Mouse (Mus musculus) limb, embryonic 11.5 days (tissue): ENCODE data around the gene Wdr27. TPM values are rescaled to one million over a fixed set of nuclear protein-coding genes. Genes with fewer than 3 reads are reported as not detected.

Experiments
- ATAC-seq: fragments of 200-750 bp; cut with Nextera tagmentation; 2 replicates; pipeline ENCODE4 v1.8.0; 2017; ENCODE audit warnings: low read depth; ENCODE audit not compliant: insufficient number of reproducible peaks, low FRiP score, low TSS enrichment
- DNase-seq: peaks from one replicate; pipeline ENCODE4 v3.0.0-alpha.2; 2015; ENCODE audit warnings: low spot score
- H3K27ac ChIP-seq: fragments of 300-500 bp; sonication (generic); replicated peaks from 2 replicates; pipeline ENCODE4 v1.5.1; 2014; ENCODE audit warnings: low read depth, mild to moderate bottlenecking, low read length
- H3K27me3 ChIP-seq: fragments of 300-500 bp; sonication (generic); 2 replicates; pipeline ENCODE4 v1.6.1; 2014; ENCODE audit warnings: mild to moderate bottlenecking, low read length, mixed read lengths; ENCODE audit not compliant: control insufficient read depth, insufficient read depth
- H3K36me3 ChIP-seq: fragments of 300-500 bp; sonication (generic); 2 replicates; pipeline ENCODE4 v1.6.1; 2014; ENCODE audit warnings: mild to moderate bottlenecking, low read length, moderate library complexity, mixed read lengths; ENCODE audit not compliant: control insufficient read depth, insufficient read depth
- H3K4me1 ChIP-seq: fragments of 300-500 bp; sonication (generic); 2 replicates; pipeline ENCODE4 v1.6.1; 2014; ENCODE audit warnings: low read length, mixed read lengths; ENCODE audit not compliant: control insufficient read depth, insufficient read depth
- H3K4me2 ChIP-seq: fragments of 300-500 bp; sonication (generic); 2 replicates; pipeline ENCODE4 v1.6.1; 2014; ENCODE audit warnings: low read depth, mild to moderate bottlenecking, moderate library complexity; ENCODE audit not compliant: severe bottlenecking
- H3K4me3 ChIP-seq: fragments of 300-500 bp; sonication (generic); 2 replicates; pipeline ENCODE4 v1.5.1; 2014; ENCODE audit warnings: low read depth, low read length
- H3K9ac ChIP-seq: fragments of 300-500 bp; sonication (generic); 2 replicates; pipeline ENCODE4 v1.6.1; 2014; ENCODE audit warnings: mild to moderate bottlenecking, low read length
- H3K9me3 ChIP-seq: fragments of 300-500 bp; sonication (generic); 2 replicates; pipeline ENCODE4 v1.6.1; 2016; ENCODE audit warnings: low read length; ENCODE audit not compliant: control insufficient read depth
- WGBS: fragments of 180-500 bp; shearing (Covaris S2); extraction: QIAGEN DNeasy Blood & Tissue Kit; methylation state at CpG from one replicate; pipeline ENCODE4 v1.1.7; 2014; 5-methylcytosine and 5-hydroxymethylcytosine counted together
- polyA plus RNA-seq: library from polyadenylated mRNA; unstranded; fragments of >200 nt; fragmentation: Nextera tagmentation; extraction: Ambion mirVana; gene quantifications from 2 replicates; pipeline ENCODE4 v1.2.1, GENCODE M21; 2014

Wdr27 gene
- polyA plus RNA-seq, 1 experiment from 2014 or later, result 4.4 TPM

DNA sequence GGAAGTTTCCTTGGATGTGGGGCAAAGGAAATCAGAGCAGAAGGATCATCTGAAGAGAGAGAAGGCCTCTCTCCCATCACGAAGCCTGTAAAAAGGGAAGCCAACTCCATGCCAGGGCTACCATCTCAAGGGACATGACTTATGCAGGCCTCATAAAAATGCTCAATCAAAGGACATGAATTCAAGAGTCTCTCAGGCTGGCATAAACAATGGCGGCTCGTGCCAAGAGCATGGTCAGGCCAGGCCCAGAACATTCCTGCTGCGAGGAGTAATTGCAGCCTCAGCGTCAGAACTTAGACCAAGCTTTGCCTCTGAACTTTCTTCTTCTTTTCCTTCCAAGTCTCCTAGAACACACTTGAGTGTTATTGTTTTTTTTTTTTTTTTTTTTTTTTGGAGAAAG lies 163.6 kb downstream of the Wdr27 start:
- Histone ChIP-seq H3K27me3 (no peaks in the 10 kb centered on the region), H3K4me3 (no peak overlapping the region), H3K36me3 (no peaks in the 10 kb centered on the region), H3K4me2 (no peak overlapping the region), H3K9me3 (no peaks in the 10 kb centered on the region), H3K27ac (no peak overlapping the region), H3K9ac (no peak overlapping the region), H3K4me1 (no peaks in the 10 kb centered on the region)
- DNase-seq (no peak), ATAC-seq (no peak)
- 92% methylated on average over 5 of the region's 5 CpGs for WGBS

DNA sequence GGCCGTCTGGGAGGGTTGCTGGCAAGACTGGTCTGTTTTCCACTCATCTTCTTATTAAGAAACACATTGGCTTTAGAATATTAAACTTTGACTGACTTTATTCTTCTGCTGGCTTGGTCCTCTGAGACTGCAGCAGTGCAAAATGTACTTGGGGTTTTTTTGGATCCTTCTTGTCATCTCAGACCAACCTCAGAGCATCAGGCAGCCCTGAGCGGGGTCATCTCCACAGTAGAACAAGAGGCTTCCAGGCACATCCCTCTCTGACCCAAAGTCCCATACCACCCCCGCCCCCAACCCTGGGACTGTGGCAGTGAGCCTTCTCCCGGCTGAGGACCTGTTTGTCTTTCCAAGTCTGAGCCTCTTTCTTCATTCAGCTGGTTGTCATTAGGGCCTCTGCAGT lies 171.6 kb downstream of the Wdr27 start:
- no peaks in the 10 kb centered on the region for H3K4me1 ChIP-seq
- no peak overlapping the region for H3K9ac ChIP-seq
- 77% methylated on average over 4 of the region's 4 CpGs for WGBS
- no peak overlapping the region for H3K27ac ChIP-seq
- no peak for ATAC-seq
- no peak overlapping the region for H3K4me2 ChIP-seq
- no peaks in the 10 kb centered on the region for H3K27me3 ChIP-seq
- no peak for DNase-seq
- H3K4me3 ChIP-seq, result no peak overlapping the region
- H3K9me3 ChIP-seq, result no peaks in the 10 kb centered on the region
- no peaks in the 10 kb centered on the region for H3K36me3 ChIP-seq

- no peak overlapping the region for H3K4me2 ChIP-seq
- no peaks in the 10 kb centered on the region for H3K36me3 ChIP-seq
- no peaks in the 10 kb centered on the region for H3K9me3 ChIP-seq
- H3K27ac ChIP-seq, result no peak overlapping the region
- 86% methylated on average over 5 of the region's 5 CpGs for WGBS
- no peaks in the 10 kb centered on the region for H3K27me3 ChIP-seq
- ATAC-seq, result no peak
- H3K4me3 ChIP-seq, result no peak overlapping the region
- no peak overlapping the region for H3K9ac ChIP-seq
- DNase-seq, result no peak
- H3K4me1 ChIP-seq, result no peaks in the 10 kb centered on the region
These were observed 172.6 kb downstream of the Wdr27 start for GRCm38 (mm10) chr17:14770377-14770776.

Other genes with a start within 250 kb of the Wdr27 start
- gene Thbs2, start 248.9 kb downstream of the Wdr27 start, polyA plus RNA-seq, result 2.2 TPM in 2 replicates
- 24.1 and 28.8 TPM in 2 replicates for gene 1600012H06Rik, start within 50 bp of the Wdr27 start, polyA plus RNA-seq
- 39.9 and 44.8 TPM in 2 replicates for gene Phf10, start 18.1 kb upstream of the Wdr27 start, polyA plus RNA-seq
- 8.6 and 9.1 TPM in 2 replicates for gene 9030025P20Rik, start 35.3 kb upstream of the Wdr27 start, polyA plus RNA-seq
- gene Gm3417, start 35.6 kb upstream of the Wdr27 start, polyA plus RNA-seq, result 0.23 TPM in 1 of 2 replicates, not detected in the other
- gene Gm3435, start 67.0 kb upstream of the Wdr27 start, polyA plus RNA-seq, result 5.5 and 6.2 TPM in 2 replicates
- gene Ermard, start 98.0 kb upstream of the Wdr27 start, polyA plus RNA-seq, result 68.3 and 74.3 TPM in 2 replicates
- gene Tcte3, start 98.3 kb upstream of the Wdr27 start, polyA plus RNA-seq, result 0.47 TPM in 1 of 2 replicates, not detected in the other
- 2.5 and 3.2 TPM in 2 replicates for gene Gm3448, start 98.4 kb upstream of the Wdr27 start, polyA plus RNA-seq